Mouse (Mus musculus): ENCODE measurements at regions not wholly inside any gene's neighbourhood (a gene's known extent, or its start where the extent isn't known, plus 50 kb on each side); places are given as distances from the start of the nearest gene placed in this dataset.

DNA sequence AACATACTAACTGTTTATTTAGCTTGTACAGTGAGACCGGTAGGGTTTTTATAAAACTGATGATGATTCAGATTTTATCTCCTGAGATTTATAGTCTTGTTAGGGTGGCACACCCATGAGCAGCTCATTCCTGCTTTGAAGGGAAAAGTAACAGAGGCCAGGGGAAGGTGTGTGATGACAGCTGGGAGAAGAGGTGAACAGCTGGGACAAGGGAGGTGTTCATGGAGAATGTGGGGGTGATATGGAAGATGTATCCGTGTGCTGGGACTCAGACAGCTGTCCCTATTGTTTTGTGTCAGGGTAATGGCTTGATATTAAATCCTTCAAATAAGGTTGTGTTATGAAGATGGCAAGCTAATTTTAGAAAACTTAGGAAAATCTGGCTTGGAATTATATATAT is 2238.4 kb upstream of the Gm7489 start:
- DNase-seq (ENCODE audit: low read depth): no peak

DNA sequence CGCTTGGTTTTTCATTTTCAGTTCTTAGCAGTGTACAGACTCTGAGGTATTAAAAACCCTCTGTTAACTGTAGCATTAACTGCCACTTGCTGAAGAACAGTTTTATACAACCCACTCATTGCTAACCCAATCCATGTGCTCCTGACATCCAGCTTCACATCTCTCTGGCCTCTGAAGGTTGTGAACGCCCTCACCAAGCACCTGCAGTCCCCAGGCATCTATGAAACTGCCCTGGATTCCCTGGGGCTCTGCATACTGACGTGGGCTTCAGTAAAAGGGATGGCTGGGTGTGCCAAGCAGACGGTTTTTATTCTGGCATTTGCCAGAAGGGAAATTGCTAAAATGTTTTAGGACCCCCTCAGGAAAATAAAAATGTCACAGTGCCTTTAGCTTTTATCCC is 2232.2 kb upstream of the Gm7489 start:
- no peak for DNase-seq (ENCODE audit: low read depth)

DNA sequence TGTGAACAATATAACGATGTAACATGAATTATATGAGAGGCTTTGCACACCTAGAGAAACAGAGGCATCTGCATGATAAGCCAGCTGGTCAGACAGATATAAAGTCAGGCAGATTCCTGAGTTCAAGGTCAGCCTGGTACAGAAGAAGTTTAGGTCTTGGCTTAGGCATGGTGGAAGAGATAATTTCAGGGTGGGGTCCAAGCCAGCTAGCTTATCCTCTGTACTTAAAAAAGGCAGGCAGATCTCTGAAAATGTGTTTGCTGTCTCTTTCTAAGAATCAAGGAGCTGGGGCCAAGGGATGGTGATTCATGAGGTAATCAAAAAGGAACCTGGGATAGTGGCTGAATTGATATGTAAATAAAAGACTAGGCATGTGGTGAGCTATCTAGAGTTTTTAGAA is 2227.1 kb upstream of the Gm7489 start:
- DNase-seq (ENCODE audit: low read depth): no peak

DNA sequence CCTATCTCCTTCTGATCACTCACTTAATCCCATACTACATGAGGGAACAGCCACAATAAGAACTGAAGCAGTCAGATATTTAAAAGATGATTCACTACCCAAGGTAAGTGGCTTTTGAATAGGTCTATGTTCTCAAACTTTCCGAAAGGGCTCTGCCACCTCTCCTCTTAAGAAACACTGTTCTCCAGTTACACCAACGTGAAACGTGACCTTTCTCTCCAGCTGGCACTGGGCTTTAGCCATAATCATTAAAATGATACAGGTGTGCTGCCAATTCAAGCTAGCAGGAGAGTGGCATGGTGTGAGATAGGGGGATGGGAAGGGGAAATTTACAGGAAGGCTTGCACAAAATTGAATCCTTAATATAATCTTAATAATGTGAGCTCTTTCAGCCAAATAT is 2216.4 kb upstream of the Gm7489 start:
- DNase-seq (ENCODE audit: low read depth): peak; percentile 33

DNA sequence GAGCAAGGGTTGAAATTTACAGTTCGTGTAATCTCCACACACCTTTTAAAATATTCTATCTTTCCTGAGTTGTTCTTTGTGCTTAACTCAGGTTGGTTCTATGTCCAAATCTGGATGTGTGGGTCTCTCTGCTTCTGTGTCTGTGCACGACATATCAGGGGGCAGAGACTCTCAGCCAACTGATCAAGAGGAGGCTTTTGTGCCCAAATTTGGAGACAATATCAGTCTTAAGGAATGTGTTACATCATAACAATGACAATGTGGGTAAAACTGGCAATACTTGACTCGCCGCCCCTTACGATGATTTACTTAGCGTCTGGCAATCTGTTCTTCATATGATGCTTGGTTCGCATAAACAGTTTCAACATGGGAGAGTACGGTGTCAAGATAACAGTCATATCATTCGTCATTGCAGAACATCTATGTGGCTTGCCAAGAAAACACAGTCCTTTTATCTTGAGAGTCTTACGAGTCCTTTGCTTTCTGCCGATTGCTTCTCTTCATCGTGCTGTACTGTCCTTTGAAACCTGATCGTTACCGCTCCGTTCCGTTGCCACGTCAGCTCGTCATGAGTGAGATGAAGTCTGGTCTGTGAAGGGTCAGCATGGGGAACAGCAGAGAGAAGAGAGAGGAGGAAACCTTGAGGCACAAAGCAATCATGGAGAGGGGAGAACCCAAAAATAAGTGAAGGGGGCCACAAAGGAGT is 2212.9 kb upstream of the Gm7489 start:
- DNase-seq (ENCODE audit: low read depth): no peak

DNA sequence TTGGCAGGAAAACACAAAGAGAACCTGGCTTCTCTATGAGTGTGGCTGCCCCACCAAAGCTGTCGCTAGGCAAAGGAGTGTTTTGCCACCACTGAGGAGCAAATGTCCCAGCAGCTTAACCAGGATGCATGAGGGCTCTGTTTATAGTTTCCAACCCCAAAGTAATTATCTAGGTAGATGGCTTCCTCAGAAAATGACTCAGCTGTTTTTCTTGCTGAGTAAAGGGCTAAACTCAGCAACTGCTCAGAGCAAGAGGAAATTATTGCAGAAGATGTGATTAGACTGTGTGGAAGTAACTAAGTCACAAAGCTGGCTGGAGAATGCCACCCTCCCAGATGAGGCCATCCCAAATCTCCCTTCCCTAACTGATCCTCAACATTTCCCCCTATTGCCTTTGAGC is 2211.2 kb upstream of the Gm7489 start:
- DNase-seq (ENCODE audit: low read depth): no peak

DNA sequence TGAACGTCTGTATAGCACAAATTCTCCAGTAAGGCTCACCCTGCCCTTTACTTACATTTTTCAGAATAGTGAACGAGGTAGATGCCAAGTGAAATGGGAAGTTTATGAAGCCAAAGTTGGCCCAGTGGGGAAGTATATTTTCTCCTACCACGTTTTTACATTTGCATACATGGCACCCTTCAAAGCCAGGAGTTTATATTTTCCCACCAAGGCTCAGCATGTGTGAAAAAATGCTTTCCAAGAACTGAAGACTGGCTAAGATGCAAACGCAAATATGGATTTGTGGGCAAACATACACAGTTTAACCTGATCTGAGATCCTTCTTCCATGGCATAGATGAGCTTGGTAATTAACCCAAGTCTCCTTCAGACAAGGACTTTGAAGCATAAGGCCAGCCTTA is 2209.4 kb upstream of the Gm7489 start:
- no peak for DNase-seq (ENCODE audit: low read depth)

DNA sequence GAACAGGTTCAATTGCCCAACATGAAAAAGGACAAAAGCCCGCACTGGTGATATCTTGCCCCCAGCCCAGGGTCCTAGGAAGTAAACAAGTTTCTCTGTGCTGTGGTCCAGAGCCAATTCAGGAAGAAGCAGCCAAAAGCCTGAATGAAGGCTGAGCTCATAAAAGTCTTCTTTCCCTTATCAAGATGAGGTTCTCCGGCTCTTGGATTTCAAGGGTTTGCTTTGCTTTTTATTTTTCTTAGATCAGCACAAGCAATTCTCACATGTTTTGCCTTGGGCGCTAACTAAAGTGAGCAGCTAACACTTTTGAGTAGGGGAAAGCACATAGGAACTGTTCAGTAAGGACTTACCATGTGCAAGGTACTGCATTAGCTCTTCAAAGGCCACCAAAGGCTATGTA is 2208.0 kb upstream of the Gm7489 start:
- no peak for DNase-seq (ENCODE audit: low read depth)

DNA sequence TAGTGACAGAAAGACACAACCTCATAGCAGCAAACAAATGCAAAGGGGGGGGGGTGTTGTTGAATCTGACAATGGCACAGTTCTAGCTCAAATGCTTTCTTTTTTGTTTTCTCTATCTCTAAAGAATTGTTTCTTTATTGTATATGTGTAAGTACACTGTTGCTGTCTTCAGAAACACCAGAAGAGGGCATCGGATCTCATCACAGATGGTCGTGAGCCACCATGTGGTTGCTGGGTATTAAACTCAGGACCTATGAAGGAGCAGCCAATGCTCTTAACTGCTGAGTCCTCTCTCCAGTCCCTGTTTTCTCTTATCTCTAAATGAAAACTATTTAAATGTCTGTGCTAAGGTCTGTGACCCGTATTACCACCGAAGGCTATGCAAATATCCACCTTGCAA is 2207.4 kb upstream of the Gm7489 start:
- DNase-seq (ENCODE audit: low read depth): no peak

DNA sequence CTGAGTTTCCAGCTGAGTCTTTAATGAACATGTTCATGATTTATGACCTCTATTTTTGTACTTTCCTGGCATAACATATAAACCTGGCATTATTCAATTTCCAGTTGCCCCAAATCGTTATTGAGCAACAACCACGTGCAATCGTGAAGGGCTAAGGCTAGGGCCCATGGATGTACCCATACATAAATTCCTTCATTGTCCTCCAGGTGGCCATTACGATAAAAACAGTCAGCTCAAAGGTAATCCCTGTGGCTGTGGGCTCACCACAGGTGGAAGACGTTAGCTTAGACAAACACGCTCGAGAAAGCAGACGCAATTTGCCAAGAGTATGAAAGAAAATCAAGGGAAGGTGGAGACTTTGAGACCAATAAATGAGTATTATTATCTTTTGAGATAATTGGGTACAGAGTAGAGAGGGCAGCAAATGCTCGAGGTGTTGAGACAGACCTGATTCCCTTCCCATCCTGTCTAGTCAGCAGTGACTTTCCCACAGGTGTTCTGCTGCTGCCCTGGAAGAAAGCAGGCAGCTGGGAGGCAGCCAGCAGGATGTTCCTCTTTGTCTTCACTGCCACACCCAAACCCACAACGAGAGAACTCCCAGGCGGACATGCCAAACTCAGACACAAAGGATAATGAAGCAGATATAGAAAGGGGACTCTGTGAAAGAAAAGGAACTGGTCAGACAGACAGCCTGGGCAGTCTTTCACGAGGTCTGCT is 2205.4 kb upstream of the Gm7489 start:
- DNase-seq (ENCODE audit: low read depth): no peak

DNA sequence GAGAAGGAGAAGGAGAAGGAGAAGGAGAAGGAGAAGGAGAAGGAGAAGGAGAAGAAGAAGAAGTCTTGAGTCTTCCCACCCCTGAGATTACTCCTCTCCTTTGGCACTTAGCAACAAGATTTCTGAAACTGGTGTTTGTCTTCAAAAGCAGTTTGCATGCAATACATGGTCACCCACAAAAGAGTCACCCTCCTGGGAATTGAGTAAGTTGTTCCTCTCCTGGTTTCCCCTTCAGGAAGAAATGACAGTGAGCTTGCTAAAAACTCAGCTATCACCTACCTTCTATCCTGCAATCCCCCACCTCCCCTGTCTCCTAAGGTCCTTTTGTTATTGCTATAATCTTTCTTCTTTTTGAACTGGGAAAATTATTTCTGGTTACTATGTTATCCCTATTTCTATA is 2204.2 kb upstream of the Gm7489 start:
- DNase-seq (ENCODE audit: low read depth): no peak

DNA sequence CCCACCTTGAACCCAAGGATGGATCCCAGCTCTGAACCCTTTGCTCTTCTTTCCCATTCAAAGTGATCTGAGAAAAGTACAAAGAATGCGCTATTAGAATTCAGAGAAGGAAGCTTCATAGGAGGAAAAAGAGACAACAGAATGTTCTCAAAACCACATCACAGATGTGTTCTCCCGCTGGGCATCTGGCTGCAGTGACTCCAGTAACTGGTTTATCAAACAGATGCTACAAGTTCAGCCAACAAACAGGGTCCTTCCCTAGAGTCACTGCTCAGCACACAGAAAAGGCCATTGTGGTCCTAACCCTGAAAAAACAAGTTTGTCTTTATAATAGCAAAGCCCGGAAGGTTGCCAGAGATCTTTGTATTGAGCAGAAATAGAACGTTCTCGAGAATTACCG is 2203.5 kb upstream of the Gm7489 start:
- no peak for DNase-seq (ENCODE audit: low read depth)

DNA sequence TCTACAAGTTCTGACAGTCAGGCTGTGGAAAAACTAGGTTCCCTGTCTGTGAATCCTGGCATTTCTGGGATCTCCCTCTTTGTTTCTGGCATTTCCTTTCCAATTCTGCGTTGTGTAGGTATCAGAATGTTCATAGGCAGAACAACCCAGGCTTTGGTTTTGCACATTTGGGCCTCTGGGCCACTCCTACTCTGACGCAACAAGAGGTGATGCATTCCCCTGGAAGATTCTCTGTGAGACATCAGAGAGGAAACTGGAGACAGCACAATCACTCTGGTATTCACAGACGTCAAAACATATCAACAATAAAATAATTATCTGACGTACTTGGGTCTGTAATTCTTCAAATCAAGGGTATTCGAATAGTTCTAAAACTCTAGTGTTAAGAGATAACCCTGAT is 2202.4 kb upstream of the Gm7489 start:
- no peak for DNase-seq (ENCODE audit: low read depth)

DNA sequence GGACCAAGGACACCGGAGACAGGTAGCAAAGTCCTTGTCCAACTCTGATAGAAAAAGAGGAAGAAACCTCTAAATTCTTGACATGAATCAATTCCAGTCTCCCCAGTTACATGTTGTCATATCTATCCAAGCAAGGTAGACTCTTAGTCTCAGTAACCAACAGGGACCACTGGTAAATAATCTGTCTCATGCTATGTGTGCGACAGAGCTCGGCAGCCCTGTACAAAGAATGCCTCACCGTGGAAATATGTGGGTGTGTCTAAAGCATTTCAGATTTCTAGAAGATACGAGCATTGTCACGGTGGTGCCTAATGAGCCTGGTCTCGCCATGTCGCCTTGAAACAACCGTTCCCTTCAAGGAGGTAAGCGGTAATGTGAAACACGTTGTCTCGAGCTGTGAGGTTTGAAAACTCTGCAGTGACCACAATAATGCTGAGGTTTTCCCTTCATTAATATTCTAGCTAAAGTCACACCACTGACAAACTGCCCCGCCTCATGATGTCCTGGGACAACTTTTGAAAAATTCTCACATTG is 2197.6 kb upstream of the Gm7489 start:
- DNase-seq (ENCODE audit: low read depth): no peak

DNA sequence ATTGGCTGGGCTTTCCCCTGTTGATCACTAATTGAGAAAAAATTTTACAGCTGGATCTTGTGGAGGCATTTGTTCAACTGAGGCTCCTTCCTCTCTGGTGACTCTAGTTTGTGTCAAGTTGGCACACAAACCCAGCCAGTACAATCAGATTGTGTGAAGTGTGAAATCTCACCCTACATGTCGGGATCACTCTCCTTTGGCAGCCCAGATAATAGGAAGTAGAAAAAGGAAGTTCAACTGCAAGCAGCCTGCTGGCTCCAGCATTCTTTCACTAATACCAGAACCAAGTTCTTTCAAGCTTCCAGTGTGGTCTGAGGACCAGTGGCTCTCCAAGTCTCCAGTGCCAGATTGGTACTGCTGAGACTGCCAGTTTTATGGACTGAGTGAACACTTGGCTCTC is 2195.2 kb upstream of the Gm7489 start:
- DNase-seq (ENCODE audit: low read depth): no peak

DNA sequence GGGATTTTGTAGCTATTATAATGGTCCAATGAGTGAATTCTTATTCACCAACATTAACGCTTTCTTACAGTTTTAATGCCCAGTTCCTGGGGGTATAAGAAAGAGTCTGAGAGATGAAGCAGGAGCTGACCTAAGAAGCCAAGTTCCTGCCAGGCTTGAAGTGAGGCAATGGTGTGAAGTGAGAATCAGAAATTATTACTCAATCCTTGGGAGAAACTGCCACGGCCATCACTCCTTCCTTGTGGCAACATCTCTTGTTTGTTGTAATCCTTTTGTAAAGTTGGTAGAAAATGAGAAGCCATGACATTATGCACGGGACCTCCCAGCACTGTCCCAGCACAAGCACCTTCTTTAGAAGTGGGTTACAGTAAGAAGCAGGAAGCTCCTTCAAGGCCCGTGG is 2192.0 kb upstream of the Gm7489 start:
- peak; percentile 24 for DNase-seq (ENCODE audit: low read depth)

DNA sequence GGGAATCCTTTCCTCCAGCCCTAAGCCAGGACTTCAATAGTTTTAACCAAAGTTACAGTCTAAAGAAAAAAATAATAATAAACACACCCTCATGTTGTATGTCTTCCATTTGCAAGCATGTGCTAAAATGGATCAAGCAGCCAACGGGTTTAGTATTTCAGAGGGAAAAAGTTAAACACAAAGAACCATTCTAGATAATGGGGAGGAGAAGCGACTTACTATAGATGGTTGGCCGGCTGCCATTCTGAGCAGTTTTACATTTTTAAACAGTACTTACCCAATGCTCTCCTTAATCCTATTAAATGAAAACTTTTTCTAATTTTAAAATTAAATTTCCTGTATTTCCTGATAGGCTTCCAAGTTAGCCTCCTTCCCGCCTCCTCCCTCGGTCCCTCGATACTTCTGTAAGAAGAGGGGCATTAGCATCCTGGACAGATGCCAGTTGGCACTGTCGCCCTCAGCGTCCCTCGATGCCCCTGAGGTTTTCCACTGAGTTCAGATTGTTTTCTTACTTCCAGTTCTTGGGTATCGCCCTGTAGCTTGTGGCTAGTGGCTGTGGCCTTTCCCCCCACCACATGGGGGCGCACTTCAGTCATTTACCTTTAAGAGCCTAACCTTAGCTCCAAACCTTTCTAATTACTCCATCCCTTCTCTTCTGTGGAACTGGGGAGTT is 2188.2 kb upstream of the Gm7489 start:
- DNase-seq (ENCODE audit: low read depth): no peak

DNA sequence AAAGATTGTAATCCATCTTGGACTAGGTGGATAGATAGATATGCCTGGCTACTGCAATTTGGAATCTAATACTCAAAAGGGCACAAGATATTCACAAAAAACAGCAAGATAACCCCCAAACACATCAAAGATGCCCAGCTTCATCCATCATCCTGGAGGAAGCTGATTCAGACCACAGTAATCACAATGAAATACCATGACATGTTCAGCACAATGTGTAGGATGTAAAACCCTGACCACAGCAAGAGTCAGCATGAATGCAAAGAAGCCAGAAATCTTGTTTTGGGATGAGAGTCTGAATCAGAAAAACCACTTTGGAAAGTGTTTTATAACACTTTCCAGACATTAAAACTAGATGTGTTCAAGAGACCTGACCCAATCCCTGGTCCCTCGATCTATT is 2180.5 kb upstream of the Gm7489 start:
- no peak for DNase-seq (ENCODE audit: low read depth)

DNA sequence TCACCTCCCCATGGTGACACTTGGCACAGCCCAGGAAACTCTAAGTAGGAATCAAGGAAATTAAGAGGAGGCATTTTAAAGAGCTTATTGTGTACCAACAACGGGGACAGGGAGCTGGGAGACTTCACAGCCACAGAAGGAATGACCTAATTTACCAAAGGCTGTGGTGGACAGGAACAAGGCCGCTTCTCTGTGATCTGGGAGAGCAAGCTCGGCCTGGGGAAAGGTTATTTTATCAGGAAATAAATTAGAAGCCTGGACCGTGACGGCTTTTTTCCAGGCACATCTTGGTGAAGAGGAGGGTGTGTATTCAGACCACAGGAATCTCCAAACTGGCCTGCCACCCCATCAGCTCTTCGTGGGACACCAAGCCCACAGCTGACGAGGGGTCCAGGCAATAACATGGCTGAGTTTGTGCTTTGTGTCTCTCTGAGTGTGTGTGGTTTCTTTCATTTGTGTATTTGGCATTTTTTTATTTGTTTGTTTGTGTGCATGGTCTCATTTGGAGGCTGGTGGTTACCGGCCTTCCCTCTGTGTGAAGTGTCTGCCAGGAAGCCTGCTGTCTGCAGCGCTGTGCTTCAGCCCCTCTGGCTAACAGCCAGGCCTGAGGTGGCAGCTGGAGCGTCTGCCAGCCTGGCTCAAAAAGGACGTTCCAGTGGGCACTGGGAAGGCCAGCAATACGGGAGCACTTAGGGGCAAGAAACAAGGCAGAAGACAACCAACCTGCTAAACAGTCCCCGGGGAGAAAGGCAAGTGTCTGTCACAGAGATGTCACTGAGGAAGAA is 2174.6 kb upstream of the Gm7489 start:
- no peak for DNase-seq (ENCODE audit: low read depth)

DNA sequence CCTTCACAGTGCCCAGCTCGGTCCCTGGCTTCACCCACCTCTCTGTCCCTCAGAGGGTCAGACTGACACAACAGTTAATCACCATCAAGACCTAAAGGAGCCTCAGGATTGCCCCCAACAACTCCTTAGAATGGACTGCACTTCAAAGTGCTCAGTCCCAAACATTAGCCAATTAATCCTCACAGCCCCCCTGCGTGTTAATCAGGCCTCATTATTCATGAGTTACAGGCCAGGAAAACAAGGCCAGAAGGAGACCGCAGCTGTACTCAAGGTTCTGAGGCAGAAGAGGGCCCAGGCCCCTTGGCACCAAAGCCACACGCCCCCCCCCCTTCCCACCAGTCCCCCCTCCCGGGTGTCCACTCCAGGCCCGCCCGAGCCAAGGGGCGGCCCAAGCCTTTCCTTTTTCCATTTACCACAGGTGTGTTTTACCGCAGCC is 2163.8 kb upstream of the Gm7489 start:
- no peak for DNase-seq (ENCODE audit: low read depth)

DNA sequence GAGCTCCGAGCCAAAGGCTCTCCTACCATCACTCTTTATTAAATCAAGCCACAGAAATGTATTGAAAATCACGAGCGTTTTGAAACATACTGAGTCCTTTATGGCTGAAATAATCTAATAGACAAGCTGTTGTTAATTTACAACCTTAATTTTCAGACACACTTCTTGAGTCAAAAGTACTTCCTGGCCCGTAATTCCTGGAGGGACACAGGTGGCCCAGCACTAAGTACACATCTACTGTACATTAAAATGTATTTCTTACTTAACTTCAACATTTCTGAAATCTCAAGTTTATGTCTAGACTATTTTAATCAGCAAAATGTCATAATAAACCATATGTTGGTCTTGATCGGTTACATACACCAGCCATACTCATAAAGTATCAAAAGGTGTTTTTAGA is 2163.3 kb upstream of the Gm7489 start:
- DNase-seq (ENCODE audit: low read depth): no peak

DNA sequence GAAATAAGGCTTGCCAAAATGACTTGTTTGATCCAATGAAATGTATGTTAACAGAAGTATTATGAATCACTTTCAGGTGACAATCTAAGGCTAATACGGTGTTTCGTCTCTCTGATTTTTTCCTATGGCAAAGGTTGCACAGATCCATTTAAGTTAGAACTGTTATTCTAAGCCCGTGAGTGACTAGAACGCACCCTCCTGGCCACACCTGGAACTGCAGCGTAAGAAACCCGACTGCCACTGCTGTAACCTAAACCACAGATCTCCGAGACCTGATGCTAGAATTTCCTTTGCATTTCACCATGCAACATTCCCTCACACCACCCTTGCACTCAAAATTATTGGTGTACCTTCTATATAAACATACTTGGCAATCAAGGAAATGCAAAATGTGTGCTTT is 2160.6 kb upstream of the Gm7489 start:
- no peak for DNase-seq (ENCODE audit: low read depth)

Data from gonadal fat pad, adult 2 months (tissue).